Mouse (Mus musculus): ENCODE data around the gene Sh2d6. TPM values are rescaled to one million over a fixed set of nuclear protein-coding genes. Genes with fewer than 3 reads are reported as not detected.

The Sh2d6 gene
- polyA plus RNA-seq, 2 experiments, result 0.43 TPM; not detected in 1

DNA sequence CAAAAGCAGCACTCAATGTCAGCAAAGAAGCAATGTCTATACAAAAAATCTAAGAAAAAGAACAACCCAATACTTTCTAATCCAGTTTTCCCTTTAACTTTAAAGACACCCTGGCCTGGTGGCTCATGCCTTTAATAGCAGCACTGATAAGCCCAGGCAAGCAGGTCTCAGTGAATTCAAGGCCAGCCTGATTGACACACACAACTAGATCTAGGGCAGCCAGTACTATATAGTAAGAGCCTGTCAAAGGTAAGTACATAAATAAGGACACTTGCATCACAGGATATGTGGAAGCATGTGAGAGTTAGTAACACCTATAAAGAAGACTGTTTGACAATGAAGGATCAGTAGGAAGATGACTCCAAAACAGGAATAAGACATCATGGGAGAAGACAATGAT, 32.0 kb downstream of the Sh2d6 start:
- no peak for TF ChIP-seq POLR2A (IDR thresholded peaks at IDR 0.05; ENCODE audit: borderline replicate concordance, extremely low read depth, insufficient read depth, insufficient read length)
- Histone ChIP-seq H3K27me3 (ENCODE audit: control insufficient read depth, insufficient read depth, low read length) (no peaks in the 10 kb centered on the region), H3K4me1 (ENCODE audit: control insufficient read depth, insufficient read depth, low read length) (no peaks in the 10 kb centered on the region), H3K9me3 (ENCODE audit: control insufficient read depth, low read length) (no peaks in the 10 kb centered on the region), H3K9ac (ENCODE audit: low read depth, low read length, severe bottlenecking) (no peak overlapping the region), H3K36me3 (ENCODE audit: control insufficient read depth, insufficient read depth, low read length) (no peaks in the 10 kb centered on the region), H3K27ac (replicated peaks; ENCODE audit: low read depth, low read length) (no peak overlapping the region), H3K4me3 (replicated peaks; ENCODE audit: low read length) (no peak overlapping the region), H3K4me2 (replicated peaks; ENCODE audit: low read depth, low read length, severe bottlenecking) (no peak overlapping the region)
- no peak for ATAC-seq (ENCODE audit: low FRiP score, low read depth)
- DNase-seq (ENCODE audit: low spot score), result no peak

DNA sequence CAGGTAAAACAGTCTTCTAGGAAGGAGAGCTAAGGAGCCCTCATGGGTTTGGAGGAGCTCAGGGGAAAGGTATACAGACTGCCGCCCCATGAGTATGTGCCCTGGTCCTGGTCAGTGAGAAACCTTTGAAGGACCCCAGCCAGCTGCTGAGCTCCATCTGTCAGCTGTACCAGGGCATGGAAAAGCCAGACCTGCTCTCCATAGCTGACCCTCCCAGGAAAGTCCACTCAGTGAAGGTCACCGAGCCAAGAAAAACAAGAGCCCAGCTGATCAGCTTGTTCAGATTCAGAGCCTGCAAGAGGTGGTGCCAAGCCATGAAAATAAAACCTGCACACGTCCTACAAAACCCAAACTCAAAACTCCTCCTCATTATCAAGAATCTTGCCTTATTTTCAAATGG, 32.7 kb downstream of the Sh2d6 start:
- no peak for DNase-seq (ENCODE audit: low spot score)
- Histone ChIP-seq H3K27ac (replicated peaks; ENCODE audit: low read depth, low read length) (no peak overlapping the region), H3K4me2 (replicated peaks; ENCODE audit: low read depth, low read length, severe bottlenecking) (no peak overlapping the region), H3K4me1 (ENCODE audit: control insufficient read depth, insufficient read depth, low read length) (no peaks in the 10 kb centered on the region), H3K27me3 (ENCODE audit: control insufficient read depth, insufficient read depth, low read length) (no peaks in the 10 kb centered on the region), H3K36me3 (ENCODE audit: control insufficient read depth, insufficient read depth, low read length) (no peaks in the 10 kb centered on the region), H3K9me3 (ENCODE audit: control insufficient read depth, low read length) (no peaks in the 10 kb centered on the region), H3K4me3 (replicated peaks; ENCODE audit: low read length) (no peak overlapping the region), H3K9ac (ENCODE audit: low read depth, low read length, severe bottlenecking) (no peak overlapping the region)
- ATAC-seq (ENCODE audit: low FRiP score, low read depth), result no peak
- 66% methylated on average over 3 of the region's 3 CpGs for WGBS
- no peak for TF ChIP-seq POLR2A (IDR thresholded peaks at IDR 0.05; ENCODE audit: borderline replicate concordance, extremely low read depth, insufficient read depth, insufficient read length)

DNA sequence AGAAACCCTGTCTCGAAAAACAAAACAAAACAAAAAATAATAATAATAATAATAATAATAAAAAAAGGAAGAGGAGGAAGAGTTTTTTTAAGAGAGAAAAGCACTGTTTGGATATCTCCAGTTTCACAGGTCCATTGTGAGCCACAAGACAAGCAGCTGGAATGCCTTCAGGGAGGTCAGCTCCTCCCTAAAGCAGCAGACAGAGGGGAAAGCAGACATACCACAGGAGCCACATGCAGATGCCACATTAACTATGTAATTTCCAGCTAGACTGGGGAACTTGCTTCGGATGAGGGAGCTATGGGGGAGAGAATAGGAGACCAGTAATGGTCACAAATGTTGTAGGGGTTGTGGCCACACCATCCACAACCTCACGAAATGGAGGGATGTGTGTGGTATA, 34.2 kb downstream of the Sh2d6 start:
- Histone ChIP-seq H3K4me3 (replicated peaks; ENCODE audit: low read length) (no peak overlapping the region), H3K9ac (ENCODE audit: low read depth, low read length, severe bottlenecking) (no peak overlapping the region), H3K27me3 (ENCODE audit: control insufficient read depth, insufficient read depth, low read length) (no peaks in the 10 kb centered on the region), H3K4me2 (replicated peaks; ENCODE audit: low read depth, low read length, severe bottlenecking) (no peak overlapping the region), H3K36me3 (ENCODE audit: control insufficient read depth, insufficient read depth, low read length) (no peaks in the 10 kb centered on the region), H3K27ac (replicated peaks; ENCODE audit: low read depth, low read length) (no peak overlapping the region), H3K9me3 (ENCODE audit: control insufficient read depth, low read length) (no peaks in the 10 kb centered on the region), H3K4me1 (ENCODE audit: control insufficient read depth, insufficient read depth, low read length) (no peaks in the 10 kb centered on the region)
- ATAC-seq (ENCODE audit: low FRiP score, low read depth) (no peak), DNase-seq (ENCODE audit: low spot score) (no peak)
- TF ChIP-seq POLR2A (IDR thresholded peaks at IDR 0.05; ENCODE audit: borderline replicate concordance, extremely low read depth, insufficient read depth, insufficient read length), result no peak
- WGBS, result 57% methylated on average over 3 of the region's 3 CpGs

DNA sequence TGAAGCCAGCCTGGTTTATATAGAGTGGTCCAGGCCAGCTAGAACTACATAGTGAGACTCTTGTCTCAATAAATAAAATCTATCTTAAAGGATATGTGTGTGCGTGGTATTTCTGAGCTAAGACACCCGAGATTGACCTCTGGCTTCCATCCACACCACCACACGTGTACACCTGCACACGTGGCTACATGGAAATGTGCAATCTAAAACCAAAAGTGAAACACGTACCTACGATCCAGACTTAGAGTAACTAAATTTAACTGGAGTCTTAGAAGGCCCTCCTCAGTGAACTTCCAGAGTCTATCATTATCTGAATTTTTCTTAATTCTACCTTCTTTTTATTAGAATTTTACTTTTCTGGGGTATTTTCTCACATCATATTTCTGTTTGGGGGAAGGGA, 35.2 kb downstream of the Sh2d6 start:
- WGBS, result 83% methylated on average over 6 of the region's 6 CpGs

DNA sequence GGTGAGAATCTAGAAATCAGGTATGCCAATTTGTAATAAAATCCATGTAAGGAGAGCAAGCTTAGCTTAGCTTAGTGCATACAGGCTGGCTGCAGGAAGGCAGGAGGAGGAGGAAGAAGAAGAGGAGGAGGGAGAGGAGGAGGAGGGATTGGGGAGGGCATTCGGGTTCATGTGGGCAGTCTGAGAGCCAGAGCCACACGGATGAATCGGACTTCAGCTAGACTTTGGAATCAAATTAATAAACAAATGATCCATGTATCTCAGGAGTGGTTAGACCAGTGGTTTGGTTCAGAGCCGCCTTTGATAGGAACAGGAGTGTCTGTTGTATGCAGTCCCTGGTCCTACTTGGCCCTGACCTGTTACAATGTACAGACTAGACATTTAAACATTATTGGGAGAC, 36.6 kb downstream of the Sh2d6 start:
- DNase-seq (ENCODE audit: low spot score) (no peak), ATAC-seq (ENCODE audit: low FRiP score, low read depth) (no peak)
- Histone ChIP-seq H3K27ac (replicated peaks; ENCODE audit: low read depth, low read length) (no peak overlapping the region), H3K9ac (ENCODE audit: low read depth, low read length, severe bottlenecking) (no peak overlapping the region), H3K4me1 (ENCODE audit: control insufficient read depth, insufficient read depth, low read length) (no peaks in the 10 kb centered on the region), H3K27me3 (ENCODE audit: control insufficient read depth, insufficient read depth, low read length) (no peaks in the 10 kb centered on the region), H3K4me2 (replicated peaks; ENCODE audit: low read depth, low read length, severe bottlenecking) (no peak overlapping the region), H3K4me3 (replicated peaks; ENCODE audit: low read length) (no peak overlapping the region), H3K36me3 (ENCODE audit: control insufficient read depth, insufficient read depth, low read length) (no peaks in the 10 kb centered on the region), H3K9me3 (ENCODE audit: control insufficient read depth, low read length) (no peaks in the 10 kb centered on the region)
- WGBS, result 80% methylated on average over 4 of the region's 4 CpGs
- no peak for TF ChIP-seq POLR2A (IDR thresholded peaks at IDR 0.05; ENCODE audit: borderline replicate concordance, extremely low read depth, insufficient read depth, insufficient read length)

More for the DNA sequence above, 35.2 kb downstream of the Sh2d6 start:
- no peak for TF ChIP-seq POLR2A (IDR thresholded peaks at IDR 0.05; ENCODE audit: borderline replicate concordance, extremely low read depth, insufficient read depth, insufficient read length)
- no peak for ATAC-seq (ENCODE audit: low FRiP score, low read depth)
- no peaks in the 10 kb centered on the region for H3K27me3 ChIP-seq (ENCODE audit: control insufficient read depth, insufficient read depth, low read length)
- H3K9me3 ChIP-seq (ENCODE audit: control insufficient read depth, low read length), result no peaks in the 10 kb centered on the region
- no peak overlapping the region for H3K4me3 ChIP-seq (replicated peaks; ENCODE audit: low read length)
- H3K9ac ChIP-seq (ENCODE audit: low read depth, low read length, severe bottlenecking), result no peak overlapping the region
- H3K4me1 ChIP-seq (ENCODE audit: control insufficient read depth, insufficient read depth, low read length), result no peaks in the 10 kb centered on the region
- DNase-seq (ENCODE audit: low spot score), result no peak
- H3K36me3 ChIP-seq (ENCODE audit: control insufficient read depth, insufficient read depth, low read length), result no peaks in the 10 kb centered on the region
- H3K27ac ChIP-seq (replicated peaks; ENCODE audit: low read depth, low read length), result no peak overlapping the region
- no peak overlapping the region for H3K4me2 ChIP-seq (replicated peaks; ENCODE audit: low read depth, low read length, severe bottlenecking)

GRCm38 (mm10) chr6:72482156-72482555, 39.4 kb downstream of the Sh2d6 start:
- Histone ChIP-seq H3K4me3 (replicated peaks; ENCODE audit: low read length) (no peak overlapping the region), H3K9me3 (ENCODE audit: control insufficient read depth, low read length) (no peaks in the 10 kb centered on the region), H3K9ac (ENCODE audit: low read depth, low read length, severe bottlenecking) (no peak overlapping the region), H3K4me2 (replicated peaks; ENCODE audit: low read depth, low read length, severe bottlenecking) (no peak overlapping the region), H3K36me3 (ENCODE audit: control insufficient read depth, insufficient read depth, low read length) (no peaks in the 10 kb centered on the region), H3K27me3 (ENCODE audit: control insufficient read depth, insufficient read depth, low read length) (no peaks in the 10 kb centered on the region), H3K27ac (replicated peaks; ENCODE audit: low read depth, low read length) (no peak overlapping the region), H3K4me1 (ENCODE audit: control insufficient read depth, insufficient read depth, low read length) (no peaks in the 10 kb centered on the region)
- ATAC-seq (ENCODE audit: low FRiP score, low read depth) (no peak), DNase-seq (ENCODE audit: low spot score) (no peak)
- 75% methylated on average over 2 of the region's 2 CpGs for WGBS
- TF ChIP-seq POLR2A (IDR thresholded peaks at IDR 0.05; ENCODE audit: borderline replicate concordance, extremely low read depth, insufficient read depth, insufficient read length), result no peak

All from limb, embryonic 14.5 days (tissue).